Mouse (Mus musculus) cerebellum, adult 2 months (tissue): ENCODE data around the gene Pex26. TPM values are rescaled to one million over a fixed set of nuclear protein-coding genes. Genes with fewer than 3 reads are reported as not detected.

Experiments used
- DNase-seq, 2 experiments: peaks; one replicate each; pipeline ENCODE4 v3.0.0; 2021
- H3K27ac ChIP-seq: fragments of 200-500 bp; 2 replicates; pipeline ENCODE4 v1.5.1; 2012; ENCODE audit warnings: low read length, control low read depth, inconsistent platforms; ENCODE audit not compliant: insufficient read depth
- H3K27me3 ChIP-seq: fragments of 200-500 bp; 2 replicates; pipeline ENCODE4 v1.6.1; 2012; ENCODE audit warnings: inconsistent platforms, mild to moderate bottlenecking, low read length, moderate library complexity; ENCODE audit not compliant: control insufficient read depth, insufficient read depth
- H3K4me1 ChIP-seq: fragments of 200-500 bp; 2 replicates; pipeline ENCODE4 v1.6.1; 2011; ENCODE audit warnings: low read length; ENCODE audit not compliant: control insufficient read depth, insufficient read depth
- H3K4me3 ChIP-seq: fragments of 200-500 bp; replicated peaks from 2 replicates; pipeline ENCODE3; 2011; ENCODE audit warnings: mild to moderate bottlenecking, low read depth, low read length, control low read depth; ENCODE audit not compliant: insufficient read depth
- CTCF ChIP-seq: fragments of 200-500 bp; IDR thresholded peaks from 2 replicates; pipeline ENCODE4 v1.5.1; 2011; ENCODE audit warnings: low read depth, mild to moderate bottlenecking, control low read depth, low read length, moderate library complexity, borderline replicate concordance; ENCODE audit not compliant: insufficient read depth
- POLR2A ChIP-seq: fragments of 200-500 bp; IDR thresholded peaks from 2 replicates; pipeline ENCODE4 v1.6.1; 2011; ENCODE audit warnings: low read length, control low read depth, borderline replicate concordance; ENCODE audit not compliant: insufficient read depth
- WGBS: fragments of 180-500 bp; shearing (Covaris S2); methylation state at CpG from one replicate; pipeline ENCODE4 v1.1.7; 2018; 5-methylcytosine and 5-hydroxymethylcytosine counted together
- polyA plus RNA-seq: library from polyadenylated mRNA; depleted of rRNA; stranded (reverse); fragments of >200 nt; gene quantifications from 2 replicates; pipeline ENCODE4 v1.2.3, GENCODE M21; 2012

Pex26 gene
- polyA plus RNA-seq, 1 experiment: 19.1 TPM

GRCm38 (mm10) chr6:121214221-121214620, 30.8 kb downstream of the Pex26 start:
- Histone ChIP-seq H3K27me3 (no peaks in the 10 kb centered on the region), H3K27ac (no peak overlapping the region), H3K4me3 (no peak overlapping the region), H3K4me1 (no peaks in the 10 kb centered on the region)
- DNase-seq: no peak
- 67% methylated on average over 5 of the region's 5 CpGs for WGBS
- TF ChIP-seq POLR2A: no peak
- TF ChIP-seq CTCF: no peak

DNA sequence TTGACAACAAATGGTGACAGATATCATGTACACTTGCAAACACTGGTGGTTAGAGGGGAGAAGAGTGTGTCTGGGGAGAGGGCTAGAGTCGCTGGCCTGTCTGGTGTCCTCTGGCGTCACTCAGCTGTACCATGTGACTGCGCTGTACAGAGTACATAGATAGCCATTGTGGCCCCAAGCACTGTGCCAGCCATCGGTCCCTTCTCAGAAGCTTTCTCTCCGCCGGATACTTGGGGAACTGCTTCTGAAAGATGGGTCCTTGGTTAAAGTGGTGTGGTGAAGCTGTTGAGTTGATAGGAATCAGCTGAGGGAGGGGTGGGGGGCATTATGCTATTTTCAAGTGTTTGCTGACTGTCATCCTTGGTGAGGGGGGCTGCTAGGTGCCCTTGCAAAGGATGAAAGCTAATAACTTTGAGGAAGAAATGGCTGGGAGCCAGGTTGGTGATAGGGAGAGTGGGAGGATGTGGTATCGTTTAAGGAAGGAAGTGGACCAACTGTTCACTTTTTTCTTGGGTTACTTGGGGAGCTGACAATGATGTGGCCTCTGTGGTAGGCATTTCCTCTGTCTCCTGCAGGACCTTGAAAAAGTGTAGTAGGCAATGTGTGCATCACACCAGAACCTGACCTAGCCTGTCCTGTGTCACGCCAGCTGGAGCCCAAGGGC, 31.3 kb downstream of the Pex26 start:
- Histone ChIP-seq H3K4me3 (no peak overlapping the region), H3K4me1 (no peaks in the 10 kb centered on the region), H3K27me3 (no peaks in the 10 kb centered on the region), H3K27ac (no peak overlapping the region)
- 90% methylated on average over 8 of the region's 8 CpGs for WGBS
- no peak for TF ChIP-seq CTCF
- TF ChIP-seq POLR2A: no peak
- no peak for DNase-seq

- Histone ChIP-seq H3K27ac (no peak overlapping the region), H3K4me3 (no peak overlapping the region), H3K27me3 (no peaks in the 10 kb centered on the region), H3K4me1 (no peaks in the 10 kb centered on the region)
- no peak for DNase-seq
- WGBS: 77% methylated on average over 5 of the region's 5 CpGs
- no peak for TF ChIP-seq POLR2A
- no peak for TF ChIP-seq CTCF
Observed at GRCm38 (mm10) chr6:121215336-121215735, 31.9 kb downstream of the Pex26 start.

DNA sequence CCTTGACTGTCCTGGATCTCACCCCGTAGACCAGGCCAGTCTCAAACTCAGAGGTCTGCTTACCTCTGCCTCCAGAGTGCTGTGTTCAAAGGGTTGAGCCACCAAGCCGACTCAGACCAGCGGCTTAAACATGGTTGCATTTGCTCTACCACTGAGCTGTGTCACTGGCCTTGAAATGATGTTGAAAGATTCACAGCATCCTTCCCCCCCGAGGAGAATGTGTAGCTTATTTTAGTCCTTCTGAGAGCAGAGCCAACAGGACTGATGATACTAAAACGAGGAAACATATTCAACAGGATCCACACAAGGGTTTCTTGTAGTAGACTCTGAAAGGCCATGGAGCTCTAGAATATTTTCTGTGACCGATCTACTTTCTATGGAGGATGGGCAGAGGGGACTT, 32.4 kb downstream of the Pex26 start:
- TF ChIP-seq CTCF: no peak
- 79% methylated on average over 6 of the region's 6 CpGs for WGBS
- no peak overlapping the region for H3K27ac ChIP-seq
- H3K4me1 ChIP-seq: no peaks in the 10 kb centered on the region
- no peaks in the 10 kb centered on the region for H3K27me3 ChIP-seq
- no peak overlapping the region for H3K4me3 ChIP-seq
- DNase-seq: no peak

- Histone ChIP-seq H3K27me3 (no peaks in the 10 kb centered on the region), H3K27ac (no peak overlapping the region), H3K4me1 (no peaks in the 10 kb centered on the region), H3K4me3 (no peak overlapping the region)
- TF ChIP-seq CTCF (no peak), POLR2A (no peak)
- DNase-seq: no peak
- 64% methylated on average over 5 of the region's 5 CpGs for WGBS
Observed at GRCm38 (mm10) chr6:121216589-121217255, 33.3 kb downstream of the Pex26 start.

DNA sequence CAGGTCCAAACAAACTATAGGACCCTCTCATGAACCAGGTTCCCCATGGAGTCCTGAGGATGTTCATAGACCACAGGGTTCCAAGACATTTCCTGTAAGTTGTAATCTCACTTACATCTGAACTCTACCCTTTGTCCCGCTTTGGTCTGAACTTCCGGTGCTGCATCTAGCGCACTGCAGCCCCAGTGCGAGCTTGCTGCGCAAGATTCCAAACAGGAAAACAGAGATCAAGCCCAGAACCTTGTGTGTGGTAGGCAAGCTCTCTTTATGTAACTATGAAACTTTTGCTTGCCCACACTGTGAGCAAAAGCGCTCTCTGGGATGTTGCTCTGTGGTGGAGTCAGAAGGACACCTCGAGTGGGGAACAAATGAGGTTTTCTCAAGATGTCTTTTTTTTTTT, 34.5 kb downstream of the Pex26 start:
- no peaks in the 10 kb centered on the region for H3K27me3 ChIP-seq
- DNase-seq: no peak
- 94% methylated on average over 7 of the region's 7 CpGs for WGBS
- H3K4me3 ChIP-seq: no peak overlapping the region
- no peaks in the 10 kb centered on the region for H3K4me1 ChIP-seq
- no peak overlapping the region for H3K27ac ChIP-seq
- TF ChIP-seq CTCF (no peak), POLR2A (no peak)

GRCm38 (mm10) chr6:121219406-121219805, 35.9 kb downstream of the Pex26 start:
- DNase-seq: no peak
- no peaks in the 10 kb centered on the region for H3K27me3 ChIP-seq
- TF ChIP-seq POLR2A: no peak
- TF ChIP-seq CTCF: no peak
- no peak overlapping the region for H3K27ac ChIP-seq
- H3K4me1 ChIP-seq: no peaks in the 10 kb centered on the region
- no peak overlapping the region for H3K4me3 ChIP-seq
- 62% methylated on average over 4 of the region's 4 CpGs for WGBS

GRCm38 (mm10) chr6:121220181-121220580, 36.7 kb downstream of the Pex26 start:
- Histone ChIP-seq H3K4me1 (no peaks in the 10 kb centered on the region), H3K27ac (no peak overlapping the region; the same call in 1 of the 2 replicates), H3K4me3 (no peak overlapping the region), H3K27me3 (no peaks in the 10 kb centered on the region)
- TF ChIP-seq CTCF: no peak
- no peak for TF ChIP-seq POLR2A
- no peak for DNase-seq
- 76% methylated on average over 10 of the region's 10 CpGs for WGBS
